Mouse (Mus musculus): ENCODE data around the gene Galm. TPM values are rescaled to one million over a fixed set of nuclear protein-coding genes. Genes with fewer than 3 reads are reported as not detected.
"Not testable (repeated sequence)": the region's sequence is repeated elsewhere in the genome, so short reads cannot be mapped to it uniquely, and the experiment has no call there.

Galm gene
- total and polyA plus RNA-seq, 2 experiments from 2014 or later = 9.6 to 19.7 TPM

DNA sequence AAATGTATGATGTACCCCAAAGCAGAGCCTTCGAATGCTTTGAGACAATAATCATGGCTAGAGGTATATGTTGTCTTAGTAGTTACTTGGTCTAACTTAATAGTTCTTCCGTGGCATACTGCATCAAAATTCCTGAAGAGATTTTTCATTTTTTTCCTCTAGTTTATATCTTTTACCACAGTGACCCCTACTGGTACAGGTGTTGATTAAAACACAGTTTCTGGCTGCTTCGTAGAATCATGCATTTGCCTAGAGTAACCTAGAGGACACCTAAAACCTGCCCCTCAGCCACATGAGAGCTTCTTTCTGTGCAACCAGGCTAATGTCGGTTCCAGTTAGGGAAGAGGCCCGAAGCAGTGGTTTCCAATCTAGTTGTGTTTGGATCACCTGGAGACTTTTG is 65.8 kb downstream of the Galm start:
- ATAC-seq (ENCODE audit: insufficient read depth, low read depth) (no peak), DNase-seq (ENCODE audit: low spot score) (peak; percentile 20)
- Histone ChIP-seq H3K4me3 (ENCODE audit: low read depth, low read length) (no peak overlapping the region), H3K36me3 (replicated peaks; ENCODE audit: control insufficient read depth, insufficient read depth, low read length) (0 out of 2 replicates have a peak, but pooled peaks cover 11% of the 10 kb centered on the region), H3K4me2 (ENCODE audit: low read depth, low read length) (no peak overlapping the region), H3K9ac (replicated peaks; ENCODE audit: low read depth, low read length) (no peak overlapping the region), H3K27me3 (ENCODE audit: control insufficient read depth, insufficient read depth, low read length) (no peaks in the 10 kb centered on the region), H3K27ac (ENCODE audit: low read depth) (no peak overlapping the region), H3K4me1 (ENCODE audit: control insufficient read depth, insufficient read depth) (no peaks in the 10 kb centered on the region), H3K9me3 (replicated peaks; ENCODE audit: control insufficient read depth, low read length) (no peaks in the 10 kb centered on the region)
- TF ChIP-seq CTCF (IDR thresholded peaks at IDR 0.05; ENCODE audit: low read depth) (peak; percentile 39), EP300 (IDR thresholded peaks at IDR 0.05; ENCODE audit: low read depth) (no peak)
- 66% methylated on average over 5 of the region's 5 CpGs for WGBS

- H3K36me3 ChIP-seq (replicated peaks; ENCODE audit: control insufficient read depth, insufficient read depth, low read length) = peaks cover 48% of the 10 kb centered on the region
- WGBS = 89% methylated on average over 3 of the region's 3 CpGs
- no peak overlapping the region for H3K27ac ChIP-seq (ENCODE audit: low read depth)
- 0 out of 2 replicates have a peak, but pooled peaks cover 5% of the 10 kb centered on the region for H3K4me1 ChIP-seq (ENCODE audit: control insufficient read depth, insufficient read depth)
- DNase-seq (ENCODE audit: low spot score) (no peak), ATAC-seq (ENCODE audit: insufficient read depth, low read depth) (no peak)
- no peaks in the 10 kb centered on the region for H3K27me3 ChIP-seq (ENCODE audit: control insufficient read depth, insufficient read depth, low read length)
- TF ChIP-seq EP300 (IDR thresholded peaks at IDR 0.05; ENCODE audit: low read depth) (no peak), CTCF (IDR thresholded peaks at IDR 0.05; ENCODE audit: low read depth) (no peak)
- no peak overlapping the region for H3K4me2 ChIP-seq (ENCODE audit: low read depth, low read length)
- no peaks in the 10 kb centered on the region for H3K9me3 ChIP-seq (replicated peaks; ENCODE audit: control insufficient read depth, low read length)
- no peak overlapping the region for H3K4me3 ChIP-seq (ENCODE audit: low read depth, low read length)
- no peak overlapping the region for H3K9ac ChIP-seq (replicated peaks; ENCODE audit: low read depth, low read length)
Measured at GRCm38 (mm10) chr17:80199160-80199778, 72.0 kb downstream of the Galm start.

DNA sequence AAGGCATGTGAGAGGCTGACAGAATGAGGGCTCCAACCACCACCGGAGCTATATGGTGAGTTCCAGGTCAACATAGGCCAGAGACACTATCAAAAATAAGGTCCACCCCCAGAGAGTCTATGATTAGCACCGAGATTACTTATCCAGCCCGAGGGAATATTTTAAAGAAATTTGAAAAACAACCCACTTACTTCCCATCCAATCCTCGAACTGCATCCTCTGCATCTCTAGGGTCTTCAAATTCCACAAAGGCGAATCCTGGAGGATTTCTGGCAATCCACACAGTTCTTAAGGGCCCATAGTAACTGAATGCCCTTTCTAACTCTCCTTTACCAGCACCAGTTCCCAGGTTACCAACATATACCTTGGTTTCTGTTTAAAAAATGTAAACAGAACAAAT is 78.4 kb downstream of the Galm start:
- Histone ChIP-seq H3K27me3 (ENCODE audit: control insufficient read depth, insufficient read depth, low read length) (no peaks in the 10 kb centered on the region), H3K4me1 (ENCODE audit: control insufficient read depth, insufficient read depth) (0 out of 2 replicates have a peak, but pooled peaks cover 5% of the 10 kb centered on the region), H3K27ac (ENCODE audit: low read depth) (no peak overlapping the region), H3K4me2 (ENCODE audit: low read depth, low read length) (peak overlapping the region; percentile 93), H3K36me3 (replicated peaks; ENCODE audit: control insufficient read depth, insufficient read depth, low read length) (peaks cover 36% of the 10 kb centered on the region), H3K9me3 (replicated peaks; ENCODE audit: control insufficient read depth, low read length) (no peaks in the 10 kb centered on the region), H3K9ac (replicated peaks; ENCODE audit: low read depth, low read length) (peak overlapping the region; percentile 82; the same call in 1 of the 2 replicates), H3K4me3 (ENCODE audit: low read depth, low read length) (peak overlapping the region; percentile 86)
- DNase-seq (ENCODE audit: low spot score) (no peak), ATAC-seq (ENCODE audit: insufficient read depth, low read depth) (no peak)
- no peak for TF ChIP-seq CTCF (IDR thresholded peaks at IDR 0.05; ENCODE audit: low read depth)
- no peak for TF ChIP-seq EP300 (IDR thresholded peaks at IDR 0.05; ENCODE audit: low read depth)
- WGBS = 6% methylated on average over 5 of the region's 5 CpGs

GRCm38 (mm10) chr17:80206301-80206670 is 79.0 kb downstream of the Galm start:
- peak overlapping the region; percentile 93 for H3K4me2 ChIP-seq (ENCODE audit: low read depth, low read length)
- peak overlapping the region; percentile 86 for H3K4me3 ChIP-seq (ENCODE audit: low read depth, low read length)
- peak overlapping the region; percentile 97 for H3K27ac ChIP-seq (ENCODE audit: low read depth)
- H3K4me1 ChIP-seq (ENCODE audit: control insufficient read depth, insufficient read depth) = 0 out of 2 replicates have a peak, but pooled peaks cover 5% of the 10 kb centered on the region
- peak overlapping the region; percentile 82 for H3K9ac ChIP-seq (replicated peaks; ENCODE audit: low read depth, low read length)
- H3K9me3 ChIP-seq (replicated peaks; ENCODE audit: control insufficient read depth, low read length) = no peaks in the 10 kb centered on the region
- ATAC-seq (ENCODE audit: insufficient read depth, low read depth) (peak; percentile 37), DNase-seq (ENCODE audit: low spot score) (no peak)
- H3K36me3 ChIP-seq (replicated peaks; ENCODE audit: control insufficient read depth, insufficient read depth, low read length) = peaks cover 36% of the 10 kb centered on the region
- under 1% methylated on average over 35 of the region's 36 CpGs for WGBS
- TF ChIP-seq EP300 (IDR thresholded peaks at IDR 0.05; ENCODE audit: low read depth) (no peak), CTCF (IDR thresholded peaks at IDR 0.05; ENCODE audit: low read depth) (no peak)
- H3K27me3 ChIP-seq (ENCODE audit: control insufficient read depth, insufficient read depth, low read length) = no peaks in the 10 kb centered on the region

DNA sequence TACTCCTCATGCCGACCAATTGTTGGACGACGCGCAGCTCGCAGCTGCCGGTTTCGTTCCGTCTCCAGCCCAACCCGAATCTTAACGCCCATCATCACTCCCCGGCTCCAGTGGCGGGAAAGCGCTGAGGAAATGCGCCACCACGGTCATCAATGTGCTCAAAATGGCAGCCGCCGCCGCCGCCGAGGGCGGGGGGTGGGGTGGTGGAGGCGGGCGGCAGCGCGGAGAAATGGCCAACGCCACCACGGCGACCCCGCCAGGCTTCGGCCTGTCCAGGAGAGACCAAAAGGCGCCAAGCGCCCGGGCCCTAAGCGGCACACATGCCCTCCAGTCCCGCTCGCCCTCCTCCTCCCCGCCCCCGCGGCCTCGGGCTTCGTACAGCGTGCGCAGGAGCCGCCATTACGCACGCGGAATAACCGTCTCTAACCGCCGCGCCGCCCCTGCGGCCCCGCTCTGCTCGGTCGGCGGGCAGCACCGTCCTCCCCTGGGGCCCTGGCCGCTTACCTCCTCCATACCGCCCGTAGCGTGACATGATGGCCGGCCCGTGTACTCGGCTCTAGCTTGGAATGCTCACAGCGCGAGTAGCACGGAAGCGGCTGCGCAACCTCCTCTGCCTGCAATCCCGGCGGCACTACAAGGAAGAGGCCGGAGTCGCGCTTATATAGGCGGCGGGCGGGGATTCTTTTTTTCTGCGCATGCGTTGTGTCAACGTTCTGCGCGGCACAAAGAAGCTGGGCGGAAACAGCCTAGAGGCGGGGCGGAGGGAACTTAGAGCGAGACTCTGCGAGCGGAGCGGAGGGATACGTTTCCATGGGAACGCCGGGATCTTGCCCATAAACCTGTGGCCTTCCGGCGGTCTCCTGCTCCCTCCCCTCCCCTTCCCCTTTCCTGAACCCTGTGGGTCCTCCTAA is 79.7 kb downstream of the Galm start, which contains the start of the genes Srsf7 and Ttc39d:
Gene Srsf7, minus strand, starts transcription at position 637 of the 911 bp plus-strand sequence.
Gene Ttc39d, plus strand, starts transcription at position 790 of the 911 bp plus-strand sequence.
- Histone ChIP-seq H3K27me3 (ENCODE audit: control insufficient read depth, insufficient read depth, low read length) (no peaks in the 10 kb centered on the region), H3K9ac (replicated peaks; ENCODE audit: low read depth, low read length) (peak within 1 kb of the TSS; percentile 82), H3K9me3 (replicated peaks; ENCODE audit: control insufficient read depth, low read length) (no peaks in the 10 kb centered on the region), H3K4me1 (ENCODE audit: control insufficient read depth, insufficient read depth) (0 out of 2 replicates have a peak, but pooled peaks cover 5% of the 10 kb centered on the region), H3K4me3 (ENCODE audit: low read depth, low read length) (peak within 1 kb of the TSS; percentile 86), H3K36me3 (replicated peaks; ENCODE audit: control insufficient read depth, insufficient read depth, low read length) (peaks cover 29% of the 10 kb centered on the region), H3K4me2 (ENCODE audit: low read depth, low read length) (peak within 1 kb of the TSS; percentile 93), H3K27ac (ENCODE audit: low read depth) (peak within 1 kb of the TSS; percentile 97)
- TF ChIP-seq EP300 (IDR thresholded peaks at IDR 0.05; ENCODE audit: low read depth) = peak; percentile 92; the same call in 1 of the 2 replicates
- TF ChIP-seq CTCF (IDR thresholded peaks at IDR 0.05; ENCODE audit: low read depth) = no peak
- WGBS = under 1% methylated on average over 85 of the region's 95 CpGs
- DNase-seq (ENCODE audit: low spot score) = peak; percentile 99
- peak; percentile 90 for ATAC-seq (ENCODE audit: insufficient read depth, low read depth)

DNA sequence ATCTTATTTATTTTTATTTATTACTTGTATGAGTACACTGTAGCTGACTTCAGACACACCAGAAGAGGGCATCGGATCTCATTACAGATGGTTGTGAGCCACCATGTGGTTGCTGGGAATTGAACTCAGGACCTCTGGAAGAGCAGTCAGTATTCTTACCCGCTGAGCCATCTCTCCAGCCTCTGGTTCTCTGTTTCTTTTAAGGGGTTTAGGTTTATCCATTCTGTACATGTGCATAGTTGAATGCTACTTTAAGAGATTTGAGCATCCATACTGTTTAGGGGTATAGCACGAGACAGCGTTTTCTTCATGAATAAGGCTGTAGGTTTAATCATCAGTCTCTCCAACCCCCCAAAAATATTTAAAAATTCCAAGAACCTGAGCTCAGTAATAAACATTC is 86.7 kb downstream of the Galm start:
- not testable (repeated sequence) for H3K9me3 ChIP-seq (replicated peaks; ENCODE audit: control insufficient read depth, low read length); H3K4me1 ChIP-seq (ENCODE audit: control insufficient read depth, insufficient read depth); H3K27ac ChIP-seq (ENCODE audit: low read depth); H3K36me3 ChIP-seq (replicated peaks; ENCODE audit: control insufficient read depth, insufficient read depth, low read length); H3K27me3 ChIP-seq (ENCODE audit: control insufficient read depth, insufficient read depth, low read length); H3K4me3 ChIP-seq (ENCODE audit: low read depth, low read length); H3K9ac ChIP-seq (replicated peaks; ENCODE audit: low read depth, low read length); ATAC-seq (ENCODE audit: insufficient read depth, low read depth); H3K4me2 ChIP-seq (ENCODE audit: low read depth, low read length); DNase-seq (ENCODE audit: low spot score)
- 90% methylated on average over 4 of the region's 4 CpGs for WGBS

Data from heart, postnatal 0 days (tissue).